Mouse (Mus musculus): Measurements from ENCODE around the gene Bpgm. TPM values are rescaled to one million over a fixed set of nuclear protein-coding genes. Genes with fewer than 3 reads are reported as not detected.

Bpgm gene
- 46.5 and 48.7 TPM in 2 replicates for polyA plus RNA-seq (2014; fragmentation: Nextera tagmentation; extraction: Ambion mirVana)

GRCm38 (mm10) chr6:34475974-34476794, at the start of gene Bpgm:
Gene Bpgm (plus strand): TSS chr6:34476207.
- peak within 1 kb of the TSS; percentile 55 for H3K4me3 ChIP-seq (ENCODE audit: low read depth, low read length)
- peak; percentile 98 for ATAC-seq (ENCODE audit: low read depth)
- H3K9me3 ChIP-seq (ENCODE audit: control insufficient read depth, low read length), result no peaks in the 10 kb centered on the region
- DNase-seq (ENCODE audit: low spot score), result peak; percentile 98
- under 1% methylated on average over 35 of the region's 35 CpGs for WGBS
- H3K4me1 ChIP-seq (ENCODE audit: control insufficient read depth, insufficient read depth, low read length), result peaks cover 30% of the 10 kb centered on the region
- H3K27ac ChIP-seq (replicated peaks; ENCODE audit: low read depth, low read length), result peak within 1 kb of the TSS; percentile 69
- H3K27me3 ChIP-seq (replicated peaks; ENCODE audit: control insufficient read depth, insufficient read depth, low read length), result no peaks in the 10 kb centered on the region
- peak within 1 kb of the TSS; percentile 67 for H3K9ac ChIP-seq (ENCODE audit: low read depth, low read length)
- no peaks in the 10 kb centered on the region for H3K36me3 ChIP-seq (ENCODE audit: control insufficient read depth, insufficient read depth, low read length)
- H3K4me2 ChIP-seq (ENCODE audit: low read depth, low read length), result peak within 1 kb of the TSS; percentile 68

DNA sequence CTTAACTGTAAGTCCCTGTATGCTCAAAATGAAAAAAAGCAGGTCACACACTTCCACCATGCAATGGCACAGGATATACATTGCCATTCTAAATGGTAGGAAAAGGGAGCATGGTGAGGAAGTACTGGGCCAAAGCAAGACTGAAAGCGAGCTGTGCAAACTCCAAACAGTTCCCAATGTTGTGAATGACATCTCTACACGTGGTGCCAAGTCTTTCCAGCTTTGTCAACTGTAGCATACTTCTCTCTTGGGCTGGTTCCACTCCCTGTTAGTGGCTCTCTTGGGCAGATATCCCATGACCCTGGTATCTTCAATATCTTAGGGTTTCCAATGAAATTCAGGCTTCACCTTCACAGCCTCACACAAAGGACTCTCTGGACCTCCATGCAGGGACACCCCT, 37.0 kb upstream of the Bpgm start:
- no peak for ATAC-seq (ENCODE audit: low read depth)
- Histone ChIP-seq H3K9me3 (ENCODE audit: control insufficient read depth, low read length) (no peaks in the 10 kb centered on the region), H3K4me3 (ENCODE audit: low read depth, low read length) (no peak overlapping the region), H3K36me3 (ENCODE audit: control insufficient read depth, insufficient read depth, low read length) (no peaks in the 10 kb centered on the region), H3K27me3 (replicated peaks; ENCODE audit: control insufficient read depth, insufficient read depth, low read length) (no peaks in the 10 kb centered on the region), H3K9ac (ENCODE audit: low read depth, low read length) (no peak overlapping the region), H3K4me1 (ENCODE audit: control insufficient read depth, insufficient read depth, low read length) (no peaks in the 10 kb centered on the region), H3K27ac (replicated peaks; ENCODE audit: low read depth, low read length) (no peak overlapping the region), H3K4me2 (ENCODE audit: low read depth, low read length) (no peak overlapping the region)
- WGBS, result 66% methylated on average over 2 of the region's 2 CpGs
- no peak for DNase-seq (ENCODE audit: low spot score)

GRCm38 (mm10) chr6:34441556-34442257, 34.3 kb upstream of the Bpgm start:
- H3K4me3 ChIP-seq (ENCODE audit: low read depth, low read length), result no peak overlapping the region
- WGBS, result 57% methylated on average over 9 of the region's 9 CpGs
- DNase-seq (ENCODE audit: low spot score), result peak; percentile 32

GRCm38 (mm10) chr6:34443791-34444190, 32.2 kb upstream of the Bpgm start:
- DNase-seq (ENCODE audit: low spot score) (no peak), ATAC-seq (ENCODE audit: low read depth) (no peak)
- H3K27ac ChIP-seq (replicated peaks; ENCODE audit: low read depth, low read length), result no peak overlapping the region
- no peaks in the 10 kb centered on the region for H3K27me3 ChIP-seq (replicated peaks; ENCODE audit: control insufficient read depth, insufficient read depth, low read length)
- H3K4me3 ChIP-seq (ENCODE audit: low read depth, low read length), result no peak overlapping the region
- H3K9me3 ChIP-seq (ENCODE audit: control insufficient read depth, low read length), result no peaks in the 10 kb centered on the region
- no peaks in the 10 kb centered on the region for H3K36me3 ChIP-seq (ENCODE audit: control insufficient read depth, insufficient read depth, low read length)
- H3K9ac ChIP-seq (ENCODE audit: low read depth, low read length), result no peak overlapping the region
- WGBS, result 89% methylated on average over 2 of the region's 2 CpGs
- no peak overlapping the region for H3K4me2 ChIP-seq (ENCODE audit: low read depth, low read length)
- no peaks in the 10 kb centered on the region for H3K4me1 ChIP-seq (ENCODE audit: control insufficient read depth, insufficient read depth, low read length)

More at GRCm38 (mm10) chr6:34441556-34442257, 34.3 kb upstream of the Bpgm start:
- Histone ChIP-seq H3K36me3 (ENCODE audit: control insufficient read depth, insufficient read depth, low read length) (no peaks in the 10 kb centered on the region), H3K4me2 (ENCODE audit: low read depth, low read length) (no peak overlapping the region), H3K4me1 (ENCODE audit: control insufficient read depth, insufficient read depth, low read length) (no peaks in the 10 kb centered on the region), H3K9ac (ENCODE audit: low read depth, low read length) (no peak overlapping the region), H3K9me3 (ENCODE audit: control insufficient read depth, low read length) (no peaks in the 10 kb centered on the region), H3K27me3 (replicated peaks; ENCODE audit: control insufficient read depth, insufficient read depth, low read length) (no peaks in the 10 kb centered on the region), H3K27ac (replicated peaks; ENCODE audit: low read depth, low read length) (no peak overlapping the region)
- no peak for ATAC-seq (ENCODE audit: low read depth)

- WGBS, result 5% methylated on average over 2 of the region's 2 CpGs
Measured at GRCm38 (mm10) chr6:34447961-34448360, 28.0 kb upstream of the Bpgm start.

DNA sequence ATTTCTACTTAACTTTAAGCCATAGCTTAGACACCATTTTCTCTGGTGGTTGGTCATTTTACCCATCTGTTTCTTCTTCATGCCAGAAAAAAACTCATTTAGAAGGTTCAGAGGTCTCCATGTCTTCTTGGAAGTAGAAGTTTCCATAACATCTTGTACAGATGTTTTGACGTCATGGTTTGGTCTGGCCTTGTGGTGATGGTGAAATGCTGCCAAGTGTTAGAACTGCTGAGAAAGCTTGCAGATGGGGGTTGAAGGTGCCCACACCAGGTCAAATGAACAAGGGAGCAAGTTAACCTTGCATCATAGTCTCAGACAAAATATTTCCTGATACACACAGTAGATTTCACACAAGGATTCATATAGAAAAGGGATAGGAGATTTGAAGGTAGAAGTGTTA, 27.3 kb upstream of the Bpgm start:
- ATAC-seq (ENCODE audit: low read depth), result no peak
- H3K27me3 ChIP-seq (replicated peaks; ENCODE audit: control insufficient read depth, insufficient read depth, low read length), result no peaks in the 10 kb centered on the region
- H3K9me3 ChIP-seq (ENCODE audit: control insufficient read depth, low read length), result no peaks in the 10 kb centered on the region
- no peaks in the 10 kb centered on the region for H3K36me3 ChIP-seq (ENCODE audit: control insufficient read depth, insufficient read depth, low read length)
- DNase-seq (ENCODE audit: low spot score), result no peak
- H3K27ac ChIP-seq (replicated peaks; ENCODE audit: low read depth, low read length), result no peak overlapping the region
- H3K4me1 ChIP-seq (ENCODE audit: control insufficient read depth, insufficient read depth, low read length), result no peaks in the 10 kb centered on the region
- 67% methylated on average over 1 of the region's 1 CpGs for WGBS
- no peak overlapping the region for H3K4me2 ChIP-seq (ENCODE audit: low read depth, low read length)
- no peak overlapping the region for H3K9ac ChIP-seq (ENCODE audit: low read depth, low read length)
- no peak overlapping the region for H3K4me3 ChIP-seq (ENCODE audit: low read depth, low read length)

More at GRCm38 (mm10) chr6:34447961-34448360, 28.0 kb upstream of the Bpgm start:
- no peak overlapping the region for H3K9ac ChIP-seq (ENCODE audit: low read depth, low read length)
- H3K27me3 ChIP-seq (replicated peaks; ENCODE audit: control insufficient read depth, insufficient read depth, low read length), result no peaks in the 10 kb centered on the region
- no peaks in the 10 kb centered on the region for H3K36me3 ChIP-seq (ENCODE audit: control insufficient read depth, insufficient read depth, low read length)
- no peaks in the 10 kb centered on the region for H3K9me3 ChIP-seq (ENCODE audit: control insufficient read depth, low read length)
- DNase-seq (ENCODE audit: low spot score) (peak; percentile 89), ATAC-seq (ENCODE audit: low read depth) (0 out of 2 replicates have a peak, but pooled peaks have one; percentile 62)
- H3K4me2 ChIP-seq (ENCODE audit: low read depth, low read length), result no peak overlapping the region
- H3K4me3 ChIP-seq (ENCODE audit: low read depth, low read length), result no peak overlapping the region
- H3K27ac ChIP-seq (replicated peaks; ENCODE audit: low read depth, low read length), result no peak overlapping the region
- no peaks in the 10 kb centered on the region for H3K4me1 ChIP-seq (ENCODE audit: control insufficient read depth, insufficient read depth, low read length)

- no peak overlapping the region for H3K9ac ChIP-seq (ENCODE audit: low read depth, low read length)
- no peak overlapping the region for H3K4me2 ChIP-seq (ENCODE audit: low read depth, low read length)
- peak; percentile 13 for DNase-seq (ENCODE audit: low spot score)
- no peak overlapping the region for H3K27ac ChIP-seq (replicated peaks; ENCODE audit: low read depth, low read length)
- 56% methylated on average over 7 of the region's 7 CpGs for WGBS
- 0 out of 2 replicates have a peak, but pooled peaks cover 6% of the 10 kb centered on the region for H3K4me1 ChIP-seq (ENCODE audit: control insufficient read depth, insufficient read depth, low read length)
- no peak overlapping the region for H3K4me3 ChIP-seq (ENCODE audit: low read depth, low read length)
- H3K9me3 ChIP-seq (ENCODE audit: control insufficient read depth, low read length), result no peaks in the 10 kb centered on the region
- H3K36me3 ChIP-seq (ENCODE audit: control insufficient read depth, insufficient read depth, low read length), result no peaks in the 10 kb centered on the region
- no peak for ATAC-seq (ENCODE audit: low read depth)
- H3K27me3 ChIP-seq (replicated peaks; ENCODE audit: control insufficient read depth, insufficient read depth, low read length), result no peaks in the 10 kb centered on the region
Measured at GRCm38 (mm10) chr6:34452963-34453770, 22.8 kb upstream of the Bpgm start.

DNA sequence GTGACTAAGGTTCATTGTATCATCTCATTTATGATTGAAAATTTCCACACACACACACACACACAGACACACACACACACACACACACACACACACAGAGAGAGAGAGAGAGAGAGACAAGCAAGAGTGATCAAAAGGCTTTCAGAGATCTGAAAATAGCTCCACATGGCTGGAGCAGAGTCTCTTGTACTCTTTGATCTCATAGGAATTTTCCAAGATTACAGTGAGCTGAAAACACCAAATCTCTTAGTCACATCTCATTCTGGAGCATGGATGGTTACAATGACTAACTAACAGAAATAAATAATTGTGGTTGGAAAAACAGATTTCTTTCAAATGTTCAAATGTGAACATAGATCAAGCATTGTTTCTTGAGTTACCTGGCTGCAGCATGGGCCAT, 16.6 kb upstream of the Bpgm start:
- no peak overlapping the region for H3K4me2 ChIP-seq (ENCODE audit: low read depth, low read length)
- no peaks in the 10 kb centered on the region for H3K9me3 ChIP-seq (ENCODE audit: control insufficient read depth, low read length)
- H3K4me1 ChIP-seq (ENCODE audit: control insufficient read depth, insufficient read depth, low read length), result 0 out of 2 replicates have a peak, but pooled peaks cover 1% of the 10 kb centered on the region
- H3K36me3 ChIP-seq (ENCODE audit: control insufficient read depth, insufficient read depth, low read length), result no peaks in the 10 kb centered on the region
- ATAC-seq (ENCODE audit: low read depth) (no peak), DNase-seq (ENCODE audit: low spot score) (no peak)
- H3K27ac ChIP-seq (replicated peaks; ENCODE audit: low read depth, low read length), result no peak overlapping the region
- no peak overlapping the region for H3K9ac ChIP-seq (ENCODE audit: low read depth, low read length)
- no peaks in the 10 kb centered on the region for H3K27me3 ChIP-seq (replicated peaks; ENCODE audit: control insufficient read depth, insufficient read depth, low read length)
- H3K4me3 ChIP-seq (ENCODE audit: low read depth, low read length), result no peak overlapping the region
